Mouse (Mus musculus): ENCODE measurements at regions not wholly inside any gene's neighbourhood (a gene's known extent, or its start where the extent isn't known, plus 50 kb on each side); places are given as distances from the start of the nearest gene placed in this dataset.

- no peak for DNase-seq (ENCODE audit: low spot score)
These were observed 142.1 kb upstream of the Slc22a12 start for GRCm38 (mm10) chr19:6684921-6685320.

DNA sequence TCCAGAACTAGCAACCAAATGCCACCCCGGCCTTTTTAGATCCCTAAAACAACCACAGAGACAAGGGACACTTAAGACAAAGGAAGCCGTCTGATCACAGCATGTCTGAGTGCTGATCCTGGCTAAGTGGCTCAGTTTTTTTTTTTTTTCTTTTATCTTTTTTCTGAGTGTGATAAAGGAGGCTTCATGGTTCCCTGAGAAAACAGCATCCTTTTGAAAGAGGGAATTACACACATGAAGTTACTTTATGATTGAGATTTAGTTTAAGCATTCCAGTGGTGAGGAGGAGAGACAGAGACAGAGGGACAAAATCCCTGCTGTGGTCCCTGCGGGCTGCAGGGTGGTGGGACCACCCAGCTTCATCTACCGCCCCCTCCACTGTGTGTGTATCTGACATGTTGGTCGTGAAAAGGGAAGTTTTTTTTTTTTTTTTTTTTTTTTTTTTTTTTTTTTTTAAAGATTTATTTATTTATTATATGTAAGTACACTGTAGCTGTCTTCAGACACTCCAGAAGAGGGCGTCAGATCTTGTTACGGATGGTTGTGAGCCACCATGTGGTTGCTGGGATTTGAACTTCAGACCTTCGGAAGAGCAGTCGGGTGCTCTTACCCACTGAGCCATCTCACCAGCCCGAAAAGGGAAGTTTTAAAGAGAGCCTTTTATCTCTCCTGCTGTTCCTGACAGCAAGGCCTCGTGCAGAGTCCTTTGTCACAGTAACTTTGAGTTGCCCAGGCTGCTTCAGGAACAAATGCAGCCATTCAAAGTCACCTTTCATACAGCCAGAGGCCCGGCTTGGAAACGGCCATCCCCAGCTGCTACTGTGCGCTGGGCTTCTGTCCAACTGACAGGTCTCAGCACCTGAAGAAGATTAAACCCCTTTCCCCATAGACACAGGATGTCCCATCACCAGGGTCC is 136.8 kb upstream of the Slc22a12 start:
- no peak for DNase-seq (ENCODE audit: low spot score)

DNA sequence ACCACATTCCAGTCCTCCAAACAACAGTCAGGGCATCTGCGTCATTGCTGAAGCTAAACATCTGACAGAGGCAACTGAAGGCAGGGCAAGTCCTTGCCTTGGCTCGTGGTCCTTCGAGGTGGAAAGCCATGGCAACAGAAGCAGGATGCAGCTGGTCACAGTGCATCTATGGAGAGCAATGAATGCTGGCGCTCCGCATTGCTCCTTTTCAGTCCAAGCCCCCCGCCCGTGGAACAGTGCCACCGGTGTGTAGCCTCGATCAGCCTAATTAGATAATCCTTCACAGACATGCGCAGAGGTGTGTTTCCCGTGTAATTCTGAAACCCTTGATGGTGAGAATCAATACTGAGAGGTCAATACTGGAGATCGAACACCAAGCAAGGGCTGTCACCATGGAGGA is 134.7 kb upstream of the Slc22a12 start:
- no peak for DNase-seq (ENCODE audit: low spot score)

- no peak for DNase-seq (ENCODE audit: low spot score)
These were observed 132.8 kb upstream of the Slc22a12 start for GRCm38 (mm10) chr19:6675586-6675985.

GRCm38 (mm10) chr19:6671696-6672095 is 128.9 kb upstream of the Slc22a12 start:
- no peak for DNase-seq (ENCODE audit: low spot score)

- no peak for DNase-seq (ENCODE audit: low spot score)
These were observed 127.0 kb upstream of the Slc22a12 start for GRCm38 (mm10) chr19:6669881-6670280.

DNA sequence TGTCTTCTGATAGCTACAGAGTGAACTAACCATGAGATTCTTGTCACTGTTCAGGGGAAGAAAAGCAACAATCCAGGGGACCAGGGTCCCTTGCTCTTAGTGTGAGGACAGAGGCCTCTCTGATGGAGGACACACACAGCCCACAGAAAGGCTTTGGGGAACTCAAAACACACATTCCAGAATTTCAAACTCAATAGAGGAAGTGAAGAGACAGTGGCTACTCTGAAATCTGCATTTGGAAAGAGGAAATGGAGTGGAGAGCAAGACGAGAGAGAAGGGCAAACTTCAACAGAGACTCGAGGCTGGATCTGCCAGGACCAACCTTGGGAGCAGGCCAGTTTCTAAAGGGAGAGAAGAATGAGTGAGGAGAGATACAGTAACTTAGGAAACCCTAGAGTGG is 125.7 kb upstream of the Slc22a12 start:
- DNase-seq (ENCODE audit: low spot score) = no peak

DNA sequence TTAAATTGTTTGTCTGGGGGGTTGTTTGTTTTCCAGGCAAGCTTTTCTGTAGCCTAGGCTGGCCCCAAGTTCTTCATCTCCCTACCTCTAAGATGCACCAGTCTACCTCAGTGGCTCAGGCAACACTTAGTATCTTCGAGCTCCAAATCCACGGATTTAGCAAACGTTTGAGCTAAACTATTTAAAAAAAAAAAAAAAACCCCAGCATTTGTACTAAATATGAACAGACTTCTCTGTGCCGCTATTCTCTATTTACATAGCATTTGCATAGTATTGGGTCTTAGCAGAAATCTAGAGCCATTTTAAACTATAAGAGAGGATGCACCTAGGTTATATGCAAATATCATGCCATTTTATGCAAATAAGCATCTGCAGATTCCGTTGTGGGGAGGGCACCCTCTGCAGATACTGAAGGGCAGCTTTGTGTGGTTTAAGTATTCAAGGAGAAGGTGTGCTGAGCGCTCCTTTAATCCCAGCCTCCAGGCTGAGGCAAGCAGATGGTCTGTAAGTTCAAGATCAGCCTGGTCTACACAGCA is 123.4 kb upstream of the Slc22a12 start:
- DNase-seq (ENCODE audit: low spot score) = no peak

GRCm38 (mm10) chr19:6665264-6666054 is 122.6 kb upstream of the Slc22a12 start:
- DNase-seq (ENCODE audit: low spot score) = no peak

- DNase-seq (ENCODE audit: low spot score) = no peak
These were observed 121.6 kb upstream of the Slc22a12 start for GRCm38 (mm10) chr19:6664311-6664952.

DNA sequence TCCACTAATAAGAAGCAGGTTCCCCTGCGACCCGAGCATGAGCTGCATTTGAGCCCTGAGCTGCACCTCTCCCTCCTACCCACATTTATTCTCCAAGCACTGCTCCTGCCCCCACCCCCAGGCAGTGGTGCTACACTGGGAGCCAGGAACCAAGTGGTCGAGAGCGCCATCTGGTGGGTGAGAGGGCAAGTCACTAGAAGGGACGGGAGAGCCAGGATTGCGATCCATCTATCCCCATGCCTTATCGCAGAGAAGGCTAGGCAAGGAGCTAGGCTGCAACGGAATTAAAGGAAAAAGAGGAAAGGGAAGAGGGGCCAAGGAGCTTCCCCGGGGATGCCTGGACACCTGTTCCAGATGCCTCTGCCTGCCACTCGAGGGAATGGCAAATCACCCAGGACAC is 120.6 kb upstream of the Slc22a12 start:
- DNase-seq (ENCODE audit: low spot score) = peak; percentile 74

GRCm38 (mm10) chr19:6662346-6662939 is 119.6 kb upstream of the Slc22a12 start:
- DNase-seq (ENCODE audit: low spot score) = no peak

- no peak for DNase-seq (ENCODE audit: low spot score)
These were observed 118.7 kb upstream of the Slc22a12 start for GRCm38 (mm10) chr19:6661508-6661871.

DNA sequence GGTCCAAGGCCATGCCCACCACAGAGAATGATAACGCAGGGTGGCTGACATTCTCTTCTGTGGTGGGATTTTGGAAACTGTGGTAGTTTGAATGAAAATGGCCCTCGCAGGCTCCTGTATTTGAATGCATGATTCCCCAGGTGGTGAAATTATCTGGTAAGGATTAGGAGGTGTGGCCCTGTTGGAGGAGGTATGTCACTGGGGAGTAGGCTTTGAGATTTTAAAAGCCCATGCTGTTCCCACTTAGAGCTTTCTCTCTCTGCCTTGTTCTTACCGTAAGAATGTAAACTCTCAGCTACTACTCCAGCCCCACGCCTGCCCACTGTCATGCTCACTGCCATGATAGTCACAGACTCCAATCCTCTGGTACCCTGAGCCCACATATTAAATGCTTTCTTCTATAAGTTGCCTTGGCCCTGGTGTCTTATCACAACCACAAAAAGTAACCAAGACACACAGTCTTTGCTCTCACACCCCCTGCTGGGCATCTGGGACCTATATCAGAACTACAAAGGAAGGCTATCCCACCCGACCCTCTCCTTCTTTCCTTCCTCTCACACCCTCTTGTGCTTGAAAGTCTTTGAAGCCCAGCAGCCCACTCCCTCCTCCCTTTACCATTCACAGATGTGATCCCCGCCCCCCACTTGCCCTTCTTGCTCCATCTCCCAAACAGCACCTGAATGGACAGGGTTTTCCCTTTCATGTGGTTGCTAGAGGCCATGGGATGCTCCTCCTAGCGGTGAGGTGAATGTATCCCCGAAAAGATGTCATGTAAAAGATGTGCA is 118.1 kb upstream of the Slc22a12 start:
- no peak for DNase-seq (ENCODE audit: low spot score)

DNA sequence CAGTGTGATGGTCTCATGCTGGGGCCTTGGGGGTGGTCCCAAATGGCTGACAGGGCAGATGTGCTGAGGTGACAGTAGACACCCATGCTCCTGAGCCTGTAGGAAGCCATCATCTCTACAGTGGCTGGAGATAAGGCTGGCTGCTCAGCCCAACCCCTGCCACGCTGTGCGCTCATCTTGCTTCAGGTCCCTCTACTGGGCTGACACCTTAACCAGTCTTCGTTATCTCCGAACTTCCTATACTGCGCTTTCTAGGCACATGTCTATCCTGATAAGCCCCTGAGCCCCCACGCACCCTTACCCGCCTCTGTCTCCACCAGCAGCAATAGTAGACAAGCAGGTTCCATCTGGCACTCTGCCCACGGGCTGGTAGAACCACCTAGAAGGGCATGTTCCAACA is 117.3 kb upstream of the Slc22a12 start:
- no peak for DNase-seq (ENCODE audit: low spot score)

GRCm38 (mm10) chr19:6654550-6654949 is 111.7 kb upstream of the Slc22a12 start:
- DNase-seq (ENCODE audit: low spot score) = no peak

DNA sequence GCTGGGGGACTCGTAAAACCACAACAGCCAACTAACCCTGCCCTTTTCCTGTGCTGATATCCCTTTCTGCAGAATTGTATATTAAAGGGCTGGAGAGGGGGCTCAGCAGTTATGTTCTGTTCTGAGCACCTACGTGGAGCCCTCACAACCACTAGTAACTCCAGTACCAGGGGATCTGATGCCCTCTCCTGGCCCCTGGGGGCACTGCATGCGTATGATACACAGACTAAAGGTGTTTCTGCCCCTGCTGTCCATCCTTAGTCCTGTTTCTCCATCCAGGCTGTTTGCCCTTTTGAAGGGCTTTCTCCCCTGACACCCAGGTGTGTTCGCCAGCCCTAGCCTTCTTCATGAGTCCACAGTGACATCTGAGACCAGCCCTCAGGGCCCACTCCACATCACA is 109.9 kb upstream of the Slc22a12 start:
- DNase-seq (ENCODE audit: low spot score) = no peak

- DNase-seq (ENCODE audit: low spot score) = no peak
These were observed 108.4 kb upstream of the Slc22a12 start for GRCm38 (mm10) chr19:6651192-6651591.

- no peak for DNase-seq (ENCODE audit: low spot score)
These were observed 107.1 kb upstream of the Slc22a12 start for GRCm38 (mm10) chr19:6649885-6650284.

GRCm38 (mm10) chr19:6647686-6648085 is 104.9 kb upstream of the Slc22a12 start:
- DNase-seq (ENCODE audit: low spot score) = no peak

DNA sequence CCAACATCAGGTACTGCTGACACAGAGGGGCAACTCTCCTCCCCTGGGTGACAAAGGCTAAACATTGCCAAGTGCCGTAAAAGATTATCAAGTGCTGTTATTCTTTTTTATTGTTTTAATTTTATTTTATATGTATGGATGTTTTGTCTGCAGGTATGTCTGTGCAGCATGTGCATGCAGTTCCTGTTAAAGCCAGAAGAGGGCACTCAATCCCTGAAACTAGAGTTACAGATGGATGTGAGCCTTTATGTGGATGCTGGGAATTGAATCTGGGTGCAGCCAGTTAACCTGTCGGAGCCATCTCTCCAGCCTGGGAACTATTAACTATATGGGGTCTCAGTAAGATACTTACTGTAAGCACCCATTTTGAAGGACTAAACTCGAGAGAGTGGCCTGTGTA is 104.4 kb upstream of the Slc22a12 start:
- DNase-seq (ENCODE audit: low spot score) = no peak

Measured in testis, postnatal 14 days (tissue).